ENCODE assay signal across 11 mouse cellular contexts in the genomic region with DNA sequence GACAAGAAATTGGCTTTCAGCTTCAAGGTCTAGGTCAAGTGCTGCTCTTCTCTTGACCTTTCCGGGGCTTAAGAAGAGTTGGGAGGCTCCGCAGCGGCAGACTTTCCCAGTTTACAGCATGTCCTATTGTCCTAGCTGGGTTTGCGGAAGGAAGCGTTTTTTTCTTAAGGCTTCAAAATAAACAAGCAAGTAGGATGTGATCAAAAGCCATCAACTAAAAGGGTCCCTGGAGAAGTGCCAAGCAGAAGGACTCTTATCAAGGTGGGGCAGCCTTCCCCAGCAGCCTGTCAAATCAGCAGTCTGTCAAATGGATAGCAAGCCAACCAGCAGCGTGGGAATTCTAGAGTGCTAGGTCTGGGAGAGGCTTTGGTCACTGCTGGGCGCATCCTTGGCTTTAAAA.
DNase-seq lines count a peak whose midpoint lies in the region; ATAC-seq and TF ChIP-seq lines count a peak whose summit lies in the region.
"Had no signal": no experiment of that assay in that cellular context is flagged by ENCODE, and none has a peak within 500 bp of the region (broad histone marks: within the 10 kb centered on the region; RNA-seq: fewer than 3 reads in every experiment).

No protein-coding gene starts in this region.

- H3K4me1 ChIP-seq in lung, postnatal 0 days (ENCODE audit: insufficient read depth, low read depth, low read length), result no peaks in the 10 kb centered on the region
- H3K4me1 ChIP-seq in forebrain, postnatal 0 days (ENCODE audit: insufficient read depth), result no peaks in the 10 kb centered on the region
- H3K4me1 ChIP-seq: forebrain, embryonic 12.5 days; liver, embryonic 12.5 days had no signal

- TF ChIP-seq CTCF in lung, postnatal 0 days (IDR thresholded peaks at IDR 0.05), result no peak
- TF ChIP-seq CTCF in forebrain, postnatal 0 days (IDR thresholded peaks at IDR 0.05; ENCODE audit: low read depth), result no peak

- TF ChIP-seq EP300 in lung, postnatal 0 days (IDR thresholded peaks at IDR 0.05), result peak; percentile 98

- intact Hi-C loops in heart, postnatal 36 days (cut with DNase I), result no loop called here
- intact Hi-C loops in left cerebral cortex, postnatal 25 days (cut with DNase I), result no loop called here

- no peak overlapping the region for H3K9ac ChIP-seq in lung, postnatal 0 days (replicated peaks; ENCODE audit: low read depth)
- H3K9ac ChIP-seq in forebrain, postnatal 0 days, result no peak overlapping the region
- H3K9ac ChIP-seq: forebrain, embryonic 12.5 days; liver, embryonic 12.5 days had no signal

- H3K9me3 ChIP-seq in lung, postnatal 0 days (ENCODE audit: low read length), result no peaks in the 10 kb centered on the region
- H3K9me3 ChIP-seq in forebrain, postnatal 0 days (ENCODE audit: low read length), result no peaks in the 10 kb centered on the region
- H3K9me3 ChIP-seq: forebrain, embryonic 12.5 days; liver, embryonic 12.5 days had no signal

- no peak overlapping the region for H3K4me2 ChIP-seq in lung, postnatal 0 days (replicated peaks; ENCODE audit: low read depth, low read length)
- H3K4me2 ChIP-seq in forebrain, postnatal 0 days (ENCODE audit: low read depth), result no peak overlapping the region
- H3K4me2 ChIP-seq: forebrain, embryonic 12.5 days; liver, embryonic 12.5 days had no signal

- H3K27ac ChIP-seq in lung, postnatal 0 days (ENCODE audit: low read length), result no peak overlapping the region; the same call in 1 of the 2 replicates
- no peak overlapping the region for H3K27ac ChIP-seq in forebrain, postnatal 0 days (ENCODE audit: low read depth, low read length)
- H3K27ac ChIP-seq: forebrain, embryonic 12.5 days; liver, embryonic 12.5 days had no signal

- H3K27me3 ChIP-seq in lung, postnatal 0 days (replicated peaks; ENCODE audit: insufficient read depth, low read length), result no peaks in the 10 kb centered on the region
- H3K27me3 ChIP-seq in forebrain, postnatal 0 days (ENCODE audit: insufficient read depth, low read length), result no peaks in the 10 kb centered on the region
- H3K27me3 ChIP-seq: forebrain, embryonic 12.5 days; liver, embryonic 12.5 days had no signal

- peak; percentile 29 to 62 for DNase-seq in heart, adult 18-20 months
- no peak for DNase-seq in heart, postnatal 4 days
- DNase-seq in MEL-GATA-1-ER (ENCODE audit: extremely low read depth, low read depth), result peak; percentile 82
- DNase-seq in heart, postnatal 36 days, result peak; percentile 8 to 13
- DNase-seq in lung, postnatal 0 days (ENCODE audit: low spot score), result peak; percentile 79
- no peak for DNase-seq in forebrain, postnatal 0 days
- no peak for DNase-seq in left cerebral cortex, postnatal 25 days (ENCODE audit: low spot score in 2 of 2)
- DNase-seq in cerebellum, adult 18-20 months, result no peak

- no peak overlapping the region for H3K4me3 ChIP-seq in lung, postnatal 0 days (ENCODE audit: low read depth, low read length)
- no peak overlapping the region for H3K4me3 ChIP-seq in forebrain, postnatal 0 days (ENCODE audit: low read depth, low read length)
- H3K4me3 ChIP-seq: forebrain, embryonic 12.5 days; liver, embryonic 12.5 days; megakaryocyte, embryonic 14.5 days had no signal

- no peaks in the 10 kb centered on the region for H3K36me3 ChIP-seq in lung, postnatal 0 days (ENCODE audit: insufficient read depth, low read length)
- no peaks in the 10 kb centered on the region for H3K36me3 ChIP-seq in forebrain, postnatal 0 days (ENCODE audit: insufficient read depth)
- H3K36me3 ChIP-seq: forebrain, embryonic 12.5 days; liver, embryonic 12.5 days had no signal

- ATAC-seq in lung, postnatal 0 days, result peak; percentile 81
- ATAC-seq in forebrain, postnatal 0 days, result no peak

- 32% methylated on average over 7 of the region's 7 CpGs for WGBS in lung, postnatal 0 days
- 80% methylated on average over 7 of the region's 7 CpGs for WGBS in forebrain, postnatal 0 days

Comparison
In these comparisons a context has a peak if more than half of its experiments do, and no peak if none do; other contexts are left out.
1. DNase-seq: peak in heart, adult 18-20 months (2 of 2), MEL-GATA-1-ER (single experiment), heart, postnatal 36 days (2 of 2) and lung, postnatal 0 days (single experiment); none in heart, postnatal 4 days (single experiment), forebrain, postnatal 0 days (single experiment), left cerebral cortex, postnatal 25 days (0 of 2) and cerebellum, adult 18-20 months (0 of 2).